Mouse (Mus musculus): ENCODE data around the gene Crocc2. TPM values are rescaled to one million over a fixed set of nuclear protein-coding genes. Genes with fewer than 3 reads are reported as not detected.
A peak's percentile ranks its signal among the peaks of the same experiment; 100 is the strongest.

Gene Crocc2
- 0.07 and 0.30 TPM in 2 replicates for polyA plus RNA-seq (2016; fragmentation: Nextera tagmentation; extraction: Ambion mirVana)

GRCm38 (mm10) chr1:93168295-93168775 is at the start of gene Crocc2:
Crocc2 (plus strand) TSS chr1:93168725.
- 44% methylated on average over 10 of the region's 10 CpGs for WGBS
- no peak for DNase-seq (ENCODE audit: low spot score)
- no peak within 1 kb of the TSS for H3K27ac ChIP-seq

GRCm38 (mm10) chr1:93118816-93119215 is 49.7 kb upstream of the Crocc2 start:
- Histone ChIP-seq H3K4me1 (replicated peaks) (peaks cover 17% of the 10 kb centered on the region), H3K27me3 (ENCODE audit: insufficient read depth, poor library complexity, severe bottlenecking) (peaks cover 9% of the 10 kb centered on the region; the same call in 1 of the 2 replicates), H3K36me3 (no peaks in the 10 kb centered on the region), H3K4me3 (no peak overlapping the region), H3K9me3 (no peaks in the 10 kb centered on the region), H3K27ac (no peak overlapping the region)
- 50% methylated on average over 4 of the region's 4 CpGs for WGBS
- DNase-seq (ENCODE audit: low spot score) = no peak

More at GRCm38 (mm10) chr1:93168295-93168775, at the start of gene Crocc2:
- peaks cover 2% of the 10 kb centered on the region; the same call in 1 of the 2 replicates for H3K27me3 ChIP-seq (ENCODE audit: insufficient read depth, poor library complexity, severe bottlenecking)
- no peaks in the 10 kb centered on the region for H3K9me3 ChIP-seq
- H3K4me3 ChIP-seq = no peak within 1 kb of the TSS
- H3K36me3 ChIP-seq = no peaks in the 10 kb centered on the region
- peaks cover 15% of the 10 kb centered on the region for H3K4me1 ChIP-seq (replicated peaks)

GRCm38 (mm10) chr1:93123179-93123854 is 45.2 kb upstream of the Crocc2 start:
- Histone ChIP-seq H3K27me3 (ENCODE audit: insufficient read depth, poor library complexity, severe bottlenecking) (no peaks in the 10 kb centered on the region), H3K4me3 (no peak overlapping the region), H3K36me3 (no peaks in the 10 kb centered on the region), H3K9me3 (no peaks in the 10 kb centered on the region), H3K27ac (no peak overlapping the region), H3K4me1 (replicated peaks) (0 out of 2 replicates have a peak, but pooled peaks cover 8% of the 10 kb centered on the region)
- WGBS = 80% methylated on average over 11 of the region's 11 CpGs
- DNase-seq (ENCODE audit: low spot score) = no peak

- H3K36me3 ChIP-seq = no peaks in the 10 kb centered on the region
- no peak overlapping the region for H3K27ac ChIP-seq
- no peak for DNase-seq (ENCODE audit: low spot score)
- WGBS = 71% methylated on average over 8 of the region's 8 CpGs
- no peaks in the 10 kb centered on the region for H3K27me3 ChIP-seq (ENCODE audit: insufficient read depth, poor library complexity, severe bottlenecking)
- peaks cover 15% of the 10 kb centered on the region for H3K4me1 ChIP-seq (replicated peaks)
- H3K4me3 ChIP-seq = no peak overlapping the region
- H3K9me3 ChIP-seq = no peaks in the 10 kb centered on the region
Observed at GRCm38 (mm10) chr1:93124066-93124465, 44.5 kb upstream of the Crocc2 start.

GRCm38 (mm10) chr1:93125256-93125655 is 43.3 kb upstream of the Crocc2 start:
- H3K27me3 ChIP-seq (ENCODE audit: insufficient read depth, poor library complexity, severe bottlenecking) = no peaks in the 10 kb centered on the region
- H3K27ac ChIP-seq = no peak overlapping the region
- no peak overlapping the region for H3K4me3 ChIP-seq
- H3K4me1 ChIP-seq (replicated peaks) = peaks cover 19% of the 10 kb centered on the region
- 73% methylated on average over 5 of the region's 5 CpGs for WGBS
- no peak for DNase-seq (ENCODE audit: low spot score)
- no peaks in the 10 kb centered on the region for H3K36me3 ChIP-seq
- no peaks in the 10 kb centered on the region for H3K9me3 ChIP-seq

- Histone ChIP-seq H3K4me3 (no peak overlapping the region), H3K9me3 (no peaks in the 10 kb centered on the region), H3K36me3 (no peaks in the 10 kb centered on the region), H3K27ac (no peak overlapping the region), H3K4me1 (replicated peaks) (peaks cover 20% of the 10 kb centered on the region), H3K27me3 (ENCODE audit: insufficient read depth, poor library complexity, severe bottlenecking) (no peaks in the 10 kb centered on the region)
- DNase-seq (ENCODE audit: low spot score) = no peak
- 83% methylated on average over 8 of the region's 8 CpGs for whole genome bisulfite sequencing
Observed at GRCm38 (mm10) chr1:93128209-93128608, 40.3 kb upstream of the Crocc2 start.

GRCm38 (mm10) chr1:93128710-93129349 is 39.7 kb upstream of the Crocc2 start:
- H3K4me3 ChIP-seq = no peak overlapping the region
- H3K9me3 ChIP-seq = no peaks in the 10 kb centered on the region
- WGBS = 28% methylated on average over 6 of the region's 6 CpGs
- DNase-seq (ENCODE audit: low spot score) = peak; percentile 63
- no peaks in the 10 kb centered on the region for H3K36me3 ChIP-seq
- no peaks in the 10 kb centered on the region for H3K27me3 ChIP-seq (ENCODE audit: insufficient read depth, poor library complexity, severe bottlenecking)
- peaks cover 19% of the 10 kb centered on the region for H3K4me1 ChIP-seq (replicated peaks)
- peak overlapping the region; percentile 2; the same call in 1 of the 2 replicates for H3K27ac ChIP-seq

- Histone ChIP-seq H3K27ac (no peak overlapping the region), H3K4me1 (replicated peaks) (peaks cover 17% of the 10 kb centered on the region), H3K9me3 (no peaks in the 10 kb centered on the region), H3K36me3 (no peaks in the 10 kb centered on the region), H3K27me3 (ENCODE audit: insufficient read depth, poor library complexity, severe bottlenecking) (no peaks in the 10 kb centered on the region), H3K4me3 (no peak overlapping the region)
- WGBS = 74% methylated on average over 10 of the region's 10 CpGs
- DNase-seq (ENCODE audit: low spot score) = no peak
Observed at GRCm38 (mm10) chr1:93130242-93130983, 38.1 kb upstream of the Crocc2 start.

- DNase-seq (ENCODE audit: low spot score) = no peak
- Histone ChIP-seq H3K27ac (no peak overlapping the region), H3K9me3 (no peaks in the 10 kb centered on the region), H3K36me3 (no peaks in the 10 kb centered on the region), H3K4me3 (no peak overlapping the region), H3K4me1 (replicated peaks) (peaks cover 17% of the 10 kb centered on the region), H3K27me3 (ENCODE audit: insufficient read depth, poor library complexity, severe bottlenecking) (no peaks in the 10 kb centered on the region)
- WGBS = 73% methylated on average over 8 of the region's 8 CpGs
Observed at GRCm38 (mm10) chr1:93132676-93133075, 35.8 kb upstream of the Crocc2 start.

- DNase-seq (ENCODE audit: low spot score) = no peak
- H3K27me3 ChIP-seq (ENCODE audit: insufficient read depth, poor library complexity, severe bottlenecking) = no peaks in the 10 kb centered on the region
- H3K27ac ChIP-seq = no peak within 1 kb of the TSS
- H3K4me1 ChIP-seq (replicated peaks) = peaks cover 8% of the 10 kb centered on the region; the same call in 1 of the 2 replicates
- no peaks in the 10 kb centered on the region for H3K9me3 ChIP-seq
- 88% methylated on average over 12 of the region's 12 CpGs for WGBS
- no peaks in the 10 kb centered on the region for H3K36me3 ChIP-seq
- H3K4me3 ChIP-seq = no peak within 1 kb of the TSS
Observed at GRCm38 (mm10) chr1:93135036-93135526, 33.4 kb upstream of the Crocc2 start, which contains the start of gene Agxt. Agxt (plus strand) TSS chr1:93135240.

- 85% methylated on average over 6 of the region's 6 CpGs for WGBS
- H3K9me3 ChIP-seq = no peaks in the 10 kb centered on the region
Observed at GRCm38 (mm10) chr1:93138534-93138933, 30.0 kb upstream of the Crocc2 start.

GRCm38 (mm10) chr1:93139713-93140112 is 28.8 kb upstream of the Crocc2 start:
- Histone ChIP-seq H3K27ac (no peak overlapping the region), H3K9me3 (no peaks in the 10 kb centered on the region), H3K27me3 (ENCODE audit: insufficient read depth, poor library complexity, severe bottlenecking) (no peaks in the 10 kb centered on the region), H3K36me3 (no peaks in the 10 kb centered on the region), H3K4me3 (no peak overlapping the region), H3K4me1 (replicated peaks) (peaks cover 14% of the 10 kb centered on the region; the same call in 1 of the 2 replicates)
- no peak for DNase-seq (ENCODE audit: low spot score)
- WGBS = 88% methylated on average over 7 of the region's 7 CpGs

More at GRCm38 (mm10) chr1:93138534-93138933, 30.0 kb upstream of the Crocc2 start:
- Histone ChIP-seq H3K4me3 (no peak overlapping the region), H3K27me3 (ENCODE audit: insufficient read depth, poor library complexity, severe bottlenecking) (no peaks in the 10 kb centered on the region), H3K36me3 (no peaks in the 10 kb centered on the region), H3K27ac (no peak overlapping the region), H3K4me1 (replicated peaks) (peaks cover 5% of the 10 kb centered on the region; the same call in 1 of the 2 replicates)
- DNase-seq (ENCODE audit: low spot score) = no peak
